Mouse (Mus musculus): ENCODE measurements around the gene Smco3. TPM values are rescaled to one million over a fixed set of nuclear protein-coding genes. Genes with fewer than 3 reads are reported as not detected.
"Not testable (repeated sequence)": the region's sequence is repeated elsewhere in the genome, so short reads cannot be mapped to it uniquely, and the experiment has no call there.

Smco3 gene
- total RNA-seq, 2 experiments from 2014 or later = not detected

DNA sequence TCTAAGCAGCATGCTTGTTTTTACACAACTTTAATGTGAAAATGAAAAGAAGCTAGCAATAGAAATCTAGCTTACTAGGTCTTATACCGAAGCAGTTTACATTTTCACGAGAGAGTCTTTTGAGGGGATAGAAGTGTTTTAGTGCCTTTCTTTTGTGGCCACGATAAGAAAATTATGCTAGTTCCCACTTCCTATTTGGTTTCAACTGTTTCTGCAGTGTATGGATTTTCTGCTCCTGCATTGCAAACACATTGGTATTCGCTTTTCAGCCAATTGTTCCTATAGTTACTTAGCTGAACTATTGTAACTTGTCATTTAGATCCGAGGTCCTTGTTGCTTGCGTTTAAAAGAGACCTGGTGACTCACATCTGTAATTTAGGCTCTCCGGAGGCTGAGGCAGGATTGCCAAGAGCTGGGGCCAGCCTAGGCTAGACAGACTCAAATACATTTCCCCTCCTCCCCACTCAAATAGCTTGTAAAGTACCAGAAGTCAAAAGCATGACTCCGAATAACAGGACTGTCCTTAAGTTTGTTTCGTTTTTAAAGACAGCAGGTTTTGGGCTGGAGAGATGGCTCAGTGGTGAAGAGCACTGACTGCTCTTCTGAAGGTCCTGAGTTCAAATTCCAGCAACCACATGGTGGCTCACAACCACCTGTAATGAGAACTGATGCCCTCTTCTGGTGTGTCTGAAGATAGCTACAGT is 30.4 kb downstream of the Smco3 start:
- no peak for DNase-seq

GRCm38 (mm10) chr6:136803739-136804633 is 31.3 kb downstream of the Smco3 start, which contains the start of gene Hist4h4:
Gene Hist4h4 (minus strand): TSS chr6:136804415.
- DNase-seq = peak; percentile 97 to 100

GRCm38 (mm10) chr6:136803093-136803738 is 32.0 kb downstream of the Smco3 start:
- no peak for DNase-seq

DNA sequence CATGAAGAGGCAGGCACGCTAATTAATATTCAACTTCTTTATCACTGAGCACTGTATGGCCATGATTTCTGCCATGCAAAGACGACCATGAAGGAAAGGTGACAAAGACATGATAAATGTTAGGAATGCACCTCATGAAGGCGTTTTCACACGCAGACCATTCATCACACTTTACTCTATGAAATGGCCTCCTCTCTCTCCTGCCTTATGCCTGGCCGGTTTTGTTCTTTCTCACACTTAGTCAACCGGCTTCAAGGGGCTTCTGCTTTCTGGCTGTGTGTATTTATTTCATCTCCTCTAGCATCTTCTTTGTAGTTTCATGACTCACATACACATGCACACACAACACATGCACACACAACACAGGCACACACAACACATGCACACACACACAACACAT is 34.0 kb downstream of the Smco3 start:
- DNase-seq = no peak

DNA sequence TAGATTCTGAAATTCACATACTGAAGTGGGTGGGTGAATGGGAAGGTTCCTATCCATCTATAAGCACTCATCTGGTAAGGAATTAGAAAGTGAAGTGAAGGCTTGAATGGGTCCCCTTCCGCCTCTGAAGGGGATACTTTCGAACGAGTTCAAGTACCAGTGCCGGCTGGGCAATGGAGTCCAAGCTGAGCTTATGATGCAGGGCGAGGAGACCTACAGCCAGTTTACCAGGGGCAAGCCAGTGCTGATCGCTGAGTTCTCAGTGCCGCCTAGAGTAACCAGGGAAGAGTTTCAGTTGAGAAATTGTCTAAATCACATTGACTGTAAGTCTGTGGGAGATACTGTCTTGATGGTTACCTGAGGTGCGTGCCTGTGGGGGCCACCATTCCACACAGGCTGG is 34.5 kb downstream of the Smco3 start:
- no peak for DNase-seq

DNA sequence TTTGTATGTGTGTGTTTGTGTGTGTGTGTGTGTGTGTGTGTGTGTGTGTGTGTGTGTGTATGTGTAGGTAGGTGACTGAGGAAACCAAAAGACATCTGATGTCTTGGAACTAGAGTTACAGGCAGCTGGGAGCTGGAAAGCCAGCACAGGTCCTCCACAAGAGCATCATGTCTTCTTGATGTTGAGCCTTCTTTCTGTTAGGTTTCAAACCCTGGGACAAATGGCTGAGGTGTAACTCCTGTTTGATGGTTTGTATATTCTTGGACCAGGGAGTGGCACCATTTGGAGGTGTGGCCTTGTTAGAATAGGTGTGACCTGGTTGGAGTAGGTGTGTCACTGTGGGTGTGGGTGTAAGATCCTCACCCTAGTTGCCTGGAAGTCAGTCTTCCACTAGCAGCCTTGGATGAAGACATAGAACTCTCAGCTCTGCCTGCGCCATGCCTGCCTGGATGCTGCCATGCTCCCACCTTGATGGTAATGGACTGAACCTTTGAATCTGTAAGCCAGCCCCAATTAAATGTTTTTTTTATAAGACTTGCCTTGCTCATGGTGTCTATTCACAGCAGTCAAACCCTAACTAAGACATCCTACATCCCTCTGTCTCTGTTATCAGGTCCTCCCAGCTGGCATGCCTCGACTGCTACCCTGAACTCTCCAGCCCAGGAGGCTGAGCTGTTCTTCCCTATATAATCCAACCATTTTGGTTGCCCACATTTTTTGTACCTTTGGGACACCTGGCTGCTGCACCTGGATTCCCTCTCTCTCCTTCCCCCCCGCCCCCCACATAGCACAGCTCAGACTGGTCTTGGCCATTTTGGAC is 37.2 kb downstream of the Smco3 start:
- not testable (repeated sequence) for DNase-seq

DNA sequence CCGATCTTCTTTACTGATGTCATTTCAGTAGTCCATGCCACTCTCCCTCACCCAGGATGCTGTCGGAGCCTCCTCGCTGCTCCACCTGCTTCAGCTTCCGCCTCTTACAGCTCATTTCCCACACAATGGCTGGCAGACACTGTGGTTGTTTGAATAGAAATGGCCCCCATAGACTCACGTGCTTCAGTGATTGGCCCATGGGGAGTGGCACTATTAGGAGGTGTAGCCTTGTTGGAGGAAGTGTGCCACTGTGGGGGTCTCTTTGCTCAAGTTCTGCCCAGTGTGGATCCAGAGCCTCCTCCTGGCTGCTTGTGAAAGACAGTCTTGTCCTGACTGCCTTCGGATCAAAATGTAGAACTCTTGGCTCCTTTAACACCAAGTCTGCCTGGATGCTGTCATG is 39.4 kb downstream of the Smco3 start:
- no peak for DNase-seq

GRCm38 (mm10) chr6:136795110-136795509 is 40.1 kb downstream of the Smco3 start:
- DNase-seq = no peak

GRCm38 (mm10) chr6:136793831-136794525 is 41.3 kb downstream of the Smco3 start:
- DNase-seq = no peak

- DNase-seq = no peak
Observed at GRCm38 (mm10) chr6:136792884-136793758, 42.1 kb downstream of the Smco3 start.

DNA sequence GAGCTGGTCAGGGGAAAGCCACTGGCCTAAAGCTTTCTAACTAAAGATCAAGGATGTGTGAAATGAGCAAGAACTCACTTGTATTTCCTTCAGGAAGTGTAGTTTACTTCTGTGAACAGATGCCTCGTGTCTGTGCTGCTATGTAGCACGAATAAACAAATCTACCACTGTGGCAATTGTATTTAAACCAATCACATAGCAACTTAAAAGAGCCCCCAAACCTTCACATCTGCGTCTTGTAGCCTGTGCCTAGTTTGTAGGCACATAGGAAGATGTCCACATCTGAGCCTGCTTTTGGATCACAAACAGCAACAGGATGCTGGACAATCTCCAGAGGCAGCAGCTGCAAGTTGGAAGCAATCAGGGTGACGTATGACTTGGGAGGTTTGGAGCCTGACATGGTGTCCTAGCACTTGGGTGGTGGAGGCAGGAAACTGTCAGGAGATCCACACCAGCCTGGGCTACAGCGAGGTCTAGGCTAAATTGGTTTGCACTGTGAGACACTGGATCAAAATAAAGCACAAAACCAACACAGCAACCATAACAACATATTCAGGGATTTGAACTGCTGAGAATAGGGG is 45.8 kb downstream of the Smco3 start:
- DNase-seq = peak; percentile 84 to 86

- no peak for DNase-seq
Observed at GRCm38 (mm10) chr6:136782761-136783160, 52.5 kb downstream of the Smco3 start.

DNA sequence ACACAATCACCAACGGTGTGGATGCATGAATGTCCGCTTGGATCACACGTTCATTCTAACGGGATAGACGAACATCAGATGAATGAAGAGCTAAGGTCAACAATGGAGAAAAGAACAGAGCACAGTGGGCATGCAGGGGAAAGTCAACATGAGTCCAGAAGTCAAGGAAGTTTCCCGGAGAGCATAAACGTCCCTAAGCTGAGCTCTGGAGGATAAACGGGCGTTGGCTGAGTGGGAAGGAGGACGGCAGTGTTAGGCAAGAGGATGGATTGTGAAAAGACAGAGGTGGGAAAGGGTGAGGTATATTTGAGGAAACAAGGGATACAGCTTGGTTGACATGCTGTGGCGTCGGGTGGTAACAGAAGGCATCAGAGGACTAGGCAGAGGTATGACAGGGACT is 53.1 kb downstream of the Smco3 start:
- DNase-seq = no peak

- no peak for DNase-seq
Observed at GRCm38 (mm10) chr6:136781377-136781986, 53.8 kb downstream of the Smco3 start, which contains the start of gene Gucy2c. Gene Gucy2c (minus strand): TSS chr6:136781765.

Small RNA genes within 50 kb of the gene (microRNA-seq; reads per million reads assigned to microRNA genes)
- 0 reads per million in 2 experiments for gene Gm44364

Other genes starting within 250 kb of the Smco3 start
- gene Plbd1, start 173.5 kb downstream of the Smco3 start, total RNA-seq (2021) = 10 to 100 TPM; 42.7 to 50.9 TPM
- gene Gucy2c, start 53.7 kb downstream of the Smco3 start, total RNA-seq (2021) = not detected
- gene Hist4h4, start 31.0 kb downstream of the Smco3 start, total RNA-seq (2021) = 1 to 10 TPM; 4.5 to 5.7 TPM
- gene H2afj, start 27.2 kb downstream of the Smco3 start, total RNA-seq (2021) = 10 to 100 TPM; 30.1 to 35.5 TPM
- 1 to 10 TPM in 1 of 2 experiments, under 1 TPM in 1; 0.80 to 1.1 TPM for gene BC049715, start 7.8 kb downstream of the Smco3 start, total RNA-seq (2021)
- gene Wbp11, start 7.2 kb downstream of the Smco3 start, total RNA-seq (2021) = 10 to 100 TPM; 53.4 to 64.0 TPM
- 10 to 100 TPM; 18.7 to 21.8 TPM for gene Art4, start 22.3 kb upstream of the Smco3 start, total RNA-seq (2021)
- gene Mgp, start 40.4 kb upstream of the Smco3 start, total RNA-seq (2021) = 100 to 1,000 TPM; 301 to 402 TPM
- gene Erp27, start 86.7 kb upstream of the Smco3 start, total RNA-seq (2021) = not detected
- not detected for gene Pde6h, start 88.4 kb upstream of the Smco3 start, total RNA-seq (2021)
- gene Arhgdib, start 106.4 kb upstream of the Smco3 start, total RNA-seq (2021) = 10 to 100 TPM; 22.8 to 39.0 TPM